Mouse (Mus musculus): ENCODE results near the gene Stpg2.
"Not testable (repeated sequence)": the region's sequence is repeated elsewhere in the genome, so short reads cannot be mapped to it uniquely, and the experiment has no call there.

DNA sequence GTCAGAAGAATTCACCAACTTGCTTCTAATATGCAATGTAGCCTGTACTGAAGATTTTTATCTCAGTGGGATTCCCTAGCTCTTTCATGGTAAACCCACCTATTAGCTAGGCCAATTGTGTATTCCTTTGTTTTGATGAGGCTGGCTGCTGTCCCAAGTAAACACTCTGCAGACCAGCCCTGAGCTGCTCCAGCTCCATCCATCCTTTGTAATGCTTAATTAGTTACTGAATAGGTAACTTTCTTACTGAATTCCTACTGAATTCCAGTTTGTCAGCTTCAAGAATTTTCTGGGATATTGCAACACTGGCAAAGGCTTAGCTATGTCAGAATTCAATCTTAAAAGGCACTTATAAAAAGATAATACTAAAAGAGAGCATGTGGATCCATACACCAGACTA is 402.8 kb downstream of the Stpg2 start:
- TF ChIP-seq CTCF (IDR thresholded peaks at IDR 0.05; ENCODE audit: low read depth); EP300 (optimal IDR thresholded peaks at IDR 0.05): not testable (repeated sequence)
